Mouse (Mus musculus) common myeloid progenitor, adult 5-6 weeks (primary cell): ENCODE measurements around the gene Gm10234. TPM values are rescaled to one million over a fixed set of nuclear protein-coding genes. Genes with fewer than 3 reads are reported as not detected.

Experiments
- ATAC-seq: replicated peaks from 2 replicates; pipeline ENCODE4 v1.8.0; 2016; ENCODE audit warnings: low read depth, mild to moderate bottlenecking, moderate TSS enrichment, inconsistent platforms; ENCODE audit not compliant: poor library complexity, severe bottlenecking
- total RNA-seq: library from RNA; stranded (forward); fragments of 200-1000, 187-1606 nt; gene quantifications from 2 replicates; pipeline ENCODE4 v1.2.3, GENCODE M21; 2017

The Gm10234 gene
- total RNA-seq, result not detected in 2 replicates

DNA sequence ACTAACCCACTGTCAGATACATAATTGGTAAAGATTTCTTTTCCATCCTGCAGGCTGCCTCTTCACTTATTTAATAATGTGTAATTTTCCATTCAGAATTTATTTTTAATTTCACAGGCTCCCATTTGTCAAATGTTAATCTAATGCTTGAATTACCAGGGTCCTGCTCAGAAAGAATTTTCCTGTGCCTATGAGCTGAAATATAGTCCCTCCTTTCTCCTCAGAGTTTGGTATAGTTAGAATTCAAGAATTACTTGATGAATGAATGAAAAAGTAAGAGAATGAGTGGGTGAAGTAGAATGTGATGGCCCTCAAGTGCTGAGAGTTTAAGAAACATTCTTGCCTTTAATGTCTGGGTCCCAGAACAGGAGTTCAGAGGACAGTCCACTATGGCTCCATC is at the start of gene Gm10234:
Gene Gm10234, plus strand, starts transcription at position 301 of the 400 bp plus-strand sequence.
- no peak for ATAC-seq

DNA sequence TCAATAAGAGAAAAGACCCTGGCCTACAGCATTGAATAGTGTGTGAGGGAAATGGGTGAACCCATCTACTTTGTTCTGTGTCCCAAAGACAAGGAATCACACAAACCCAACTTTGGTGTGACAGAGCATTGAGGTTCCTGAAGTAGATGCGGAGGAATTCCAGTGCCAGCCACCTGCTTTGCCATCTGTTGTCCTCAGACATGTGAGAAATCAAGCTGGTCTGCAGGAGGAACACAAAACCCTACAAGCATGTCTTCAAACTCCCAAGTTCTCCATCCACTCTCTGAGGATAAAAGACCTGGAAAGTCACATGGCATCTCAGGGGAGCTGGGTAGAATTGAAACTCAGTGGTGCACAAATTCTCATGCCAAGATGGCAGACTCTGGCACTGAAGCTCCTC is 44.3 kb upstream of the Gm10234 start:
- ATAC-seq, result no peak

DNA sequence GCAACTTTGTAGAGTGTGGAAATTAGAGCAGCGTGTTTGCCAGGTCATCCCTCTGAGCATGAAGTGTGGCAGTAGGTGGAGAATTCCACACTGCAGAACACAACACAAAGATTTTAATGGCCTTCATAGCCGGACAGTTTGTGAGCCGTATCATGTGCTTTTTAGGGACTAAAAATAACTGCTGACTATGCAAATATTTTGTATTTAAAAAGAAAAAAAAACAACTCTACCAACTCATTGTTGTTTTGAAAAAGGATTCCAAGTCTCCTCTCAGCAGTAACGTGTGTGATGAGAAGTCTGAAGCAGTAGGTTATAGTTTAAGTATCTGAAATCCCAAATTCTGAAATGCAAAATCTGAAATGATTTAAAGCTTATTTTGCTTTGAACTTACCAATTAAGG is 25.9 kb upstream of the Gm10234 start:
- no peak for ATAC-seq

DNA sequence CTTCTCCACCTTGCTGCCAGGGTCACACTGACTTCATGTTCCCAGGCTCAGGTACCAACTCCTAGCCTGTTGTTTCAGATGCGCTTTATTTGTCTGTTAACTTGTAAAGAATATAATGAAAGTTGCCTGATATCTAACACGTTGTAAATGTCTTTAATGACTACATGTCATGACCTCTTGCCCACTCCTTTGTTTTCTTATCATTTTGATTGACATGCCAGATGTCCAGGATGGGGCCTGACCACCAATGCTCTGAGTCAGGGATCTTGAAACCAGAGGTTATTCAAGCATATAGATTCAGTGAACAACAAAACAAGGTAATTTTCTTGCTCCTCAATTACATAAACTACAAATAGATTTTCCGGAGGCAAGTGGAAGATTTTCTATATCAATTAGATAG is 23.5 kb upstream of the Gm10234 start:
- no peak for ATAC-seq

DNA sequence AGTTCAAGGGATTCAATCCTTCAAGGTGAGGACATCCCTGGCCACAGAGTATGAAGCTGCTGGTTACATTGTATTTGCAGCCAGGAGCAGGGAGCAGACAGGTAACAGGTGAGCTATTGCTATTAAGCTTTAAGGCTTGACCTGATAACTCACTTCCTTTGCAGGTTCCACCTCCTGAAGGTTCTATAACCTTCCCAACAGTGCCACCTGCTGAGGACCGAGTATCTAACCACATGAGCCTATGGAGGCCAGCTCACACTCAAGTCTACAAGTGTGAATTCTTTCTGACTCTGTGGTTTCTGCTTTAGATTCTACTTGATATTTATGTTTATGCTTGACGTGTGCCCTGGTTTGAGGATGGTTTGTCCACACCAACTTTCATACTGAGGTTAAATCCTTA is 21.3 kb upstream of the Gm10234 start:
- no peak for ATAC-seq

DNA sequence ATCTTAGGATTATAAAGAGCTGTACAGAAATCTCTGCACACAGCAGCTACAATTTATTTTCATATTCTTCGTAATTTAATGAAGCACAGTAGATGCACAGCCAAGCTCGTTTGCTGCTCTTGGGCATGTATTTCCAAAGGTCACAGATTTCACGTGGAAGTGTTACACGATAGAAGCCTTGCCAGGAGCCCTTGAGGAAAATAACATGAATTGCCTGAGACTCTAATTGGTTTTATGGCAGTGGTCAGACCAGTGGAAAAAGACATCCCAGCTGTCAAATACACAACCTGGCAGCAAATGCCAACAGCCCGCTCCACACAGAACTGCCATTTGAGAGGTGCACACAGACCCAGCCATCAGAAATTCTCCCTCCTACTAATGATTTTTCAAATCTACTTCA is 9.3 kb downstream of the Gm10234 start:
- no peak for ATAC-seq

DNA sequence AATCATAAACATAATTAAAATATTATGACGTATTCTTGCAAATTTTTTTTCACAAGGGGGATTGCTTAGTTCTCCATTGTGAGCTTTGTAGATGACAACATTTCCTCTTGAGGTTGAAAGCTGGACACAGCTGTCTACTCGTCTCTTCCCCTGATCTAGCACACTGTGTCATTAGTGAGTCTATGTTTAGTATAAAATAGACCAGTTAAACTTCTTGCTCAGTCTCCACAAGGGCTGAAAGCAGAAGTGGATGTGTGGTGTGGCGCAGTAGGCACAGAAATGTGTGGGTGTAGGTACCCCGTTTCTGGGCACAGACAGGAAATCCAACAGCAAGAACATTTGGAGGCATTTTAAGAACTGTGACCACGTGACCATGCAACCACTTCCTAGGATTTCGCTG is 12.9 kb downstream of the Gm10234 start:
- peak; percentile 99 for ATAC-seq

DNA sequence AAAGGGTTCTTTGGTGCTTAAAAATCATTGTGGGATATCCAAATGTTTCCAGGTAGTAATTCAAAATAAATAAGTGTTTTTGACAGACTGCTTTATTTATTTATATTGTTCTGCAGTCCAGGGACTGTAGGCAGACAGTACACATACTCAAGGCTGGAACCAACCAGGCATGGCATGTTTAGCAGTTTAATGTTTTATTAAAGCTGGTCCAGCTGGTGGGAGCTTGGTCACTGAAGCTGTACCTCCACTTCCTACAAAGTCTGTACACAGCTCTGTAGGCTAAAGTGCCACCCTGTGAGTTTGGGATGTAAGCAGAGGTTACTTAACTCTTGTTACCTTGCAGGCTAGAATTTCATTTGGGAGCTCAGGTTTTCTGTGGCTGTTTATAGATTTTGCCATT is 27.5 kb downstream of the Gm10234 start:
- no peak for ATAC-seq

DNA sequence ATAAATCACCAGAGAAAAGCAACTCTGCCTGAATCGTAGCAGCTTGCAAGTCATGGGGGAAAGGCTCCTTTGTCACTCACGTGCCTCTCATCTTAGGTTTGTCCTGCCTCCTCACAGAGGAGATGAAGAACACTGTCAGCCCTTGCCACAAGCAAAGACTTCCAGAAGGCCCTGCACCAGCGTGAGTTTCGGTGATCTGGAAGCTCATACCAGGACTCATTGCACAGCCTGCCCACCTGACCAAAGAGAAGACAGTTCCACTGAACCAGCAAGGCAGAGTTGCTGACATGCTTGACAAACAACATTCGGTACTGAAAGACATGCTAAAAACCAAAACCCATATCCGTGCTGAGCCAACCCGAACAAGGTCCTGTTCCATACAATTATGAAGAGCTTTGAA is 31.1 kb downstream of the Gm10234 start:
- no peak for ATAC-seq

DNA sequence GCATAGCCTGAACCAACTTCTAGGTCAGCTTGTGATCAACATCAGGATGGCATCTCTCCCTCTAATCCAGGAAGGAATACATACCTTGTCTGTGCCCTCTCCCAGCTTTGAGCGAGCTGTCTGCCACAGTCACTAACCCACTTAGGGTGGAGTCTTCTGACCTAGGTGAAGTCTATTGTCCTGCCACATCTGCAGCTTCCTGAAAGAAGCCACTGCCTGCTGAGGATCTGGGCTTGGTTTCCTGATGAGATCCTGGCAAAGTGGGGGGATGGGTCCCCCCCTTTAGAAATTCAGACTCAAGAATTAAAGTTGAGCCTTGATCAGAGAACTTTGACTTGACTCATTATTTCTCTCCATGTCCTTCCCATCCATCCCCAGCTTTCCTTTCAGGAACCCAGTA is 32.0 kb downstream of the Gm10234 start:
- ATAC-seq, result no peak

DNA sequence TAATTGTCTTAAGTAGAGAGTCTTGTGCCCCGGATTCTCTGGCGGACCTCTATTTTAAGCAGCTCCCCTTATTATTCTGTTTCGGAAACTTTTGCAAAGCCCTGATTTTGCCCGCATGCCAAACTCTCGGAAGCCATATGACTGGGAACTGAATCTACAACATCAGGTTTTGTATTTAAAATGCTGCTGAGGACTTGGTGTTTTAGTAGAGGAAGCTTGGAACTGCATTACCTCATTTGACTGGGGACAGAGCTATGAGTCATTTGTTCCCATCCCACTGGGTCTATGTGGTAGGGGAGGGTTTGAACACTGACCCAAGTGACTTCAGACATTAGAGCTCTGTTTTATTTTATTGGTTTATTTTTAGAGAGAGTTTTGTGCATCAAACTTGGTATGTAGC is 38.2 kb downstream of the Gm10234 start:
- ATAC-seq, result no peak

DNA sequence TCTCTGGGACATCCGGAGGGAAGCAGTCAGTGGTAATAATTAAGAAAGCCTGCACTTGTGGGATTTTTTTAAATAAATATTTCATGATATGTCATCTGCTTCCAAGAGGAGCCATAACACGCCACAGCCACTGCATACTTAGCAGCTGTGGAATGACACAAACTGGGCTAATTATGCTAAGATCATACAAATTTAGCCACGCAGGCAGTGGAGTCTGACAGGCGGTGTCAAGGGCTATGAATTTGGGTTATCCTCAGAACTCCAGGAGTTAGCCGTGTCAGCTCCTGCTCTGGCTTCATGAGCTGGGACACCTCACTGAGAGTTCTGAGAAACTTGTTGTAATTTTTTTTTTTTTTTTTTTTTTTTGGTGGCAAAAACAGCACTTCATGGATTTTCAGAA is 40.8 kb downstream of the Gm10234 start:
- ATAC-seq, result no peak

DNA sequence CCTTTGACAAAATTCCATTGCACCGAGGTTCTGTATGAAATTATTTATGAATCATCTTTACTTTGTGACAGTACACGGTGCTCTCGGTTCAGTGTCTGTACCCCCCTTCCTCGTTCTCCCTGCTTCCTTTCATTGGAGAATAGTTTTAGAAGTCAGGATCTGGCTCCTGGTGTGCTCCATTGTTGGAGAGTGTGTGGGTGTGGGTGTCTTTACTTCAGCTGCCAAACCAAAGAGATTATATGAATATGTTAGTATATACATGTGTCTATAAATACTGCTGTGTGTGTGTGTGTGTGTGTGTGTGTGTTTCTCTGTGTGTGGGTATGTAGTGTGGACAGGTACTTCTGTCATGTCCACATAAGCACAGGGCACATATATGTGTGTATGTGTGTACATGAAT is 49.9 kb downstream of the Gm10234 start:
- no peak for ATAC-seq

Other genes with a start within 250 kb of the Gm10234 start
- 6.9 and 9.3 TPM in 2 replicates for gene Kbtbd8, start 204.9 kb upstream of the Gm10234 start, total RNA-seq